Comparison of ENCODE assay signal across 29 mouse cellular contexts in genomic region chr9:104940389-104940788, GRCm38 (mm10).
A peak's percentile ranks its signal among the peaks of the same experiment; 100 is the strongest.
DNase-seq lines count a peak whose midpoint lies in the region; ATAC-seq and TF ChIP-seq lines count a peak whose summit lies in the region.
"Had no signal": no experiment of that assay in that cellular context is flagged by ENCODE, and none has a peak within 500 bp of the region (broad histone marks: within the 10 kb centered on the region; RNA-seq: fewer than 3 reads in every experiment).

No protein-coding gene starts in this region.

- 70% methylated on average over 4 of the region's 4 CpGs for WGBS in hindbrain, embryonic 16.5 days
- WGBS in hindbrain, embryonic 12.5 days = 73% methylated on average over 4 of the region's 4 CpGs
- WGBS in forebrain, embryonic 11.5 days = 63% methylated on average over 4 of the region's 4 CpGs

- H3K4me1 ChIP-seq in hindbrain, embryonic 16.5 days (ENCODE audit: control insufficient read depth, insufficient read depth, low read depth, low read length) = no peaks in the 10 kb centered on the region
- H3K4me1 ChIP-seq in hindbrain, embryonic 12.5 days = no peaks in the 10 kb centered on the region
- H3K4me1 ChIP-seq in forebrain, embryonic 11.5 days (replicated peaks; ENCODE audit: control insufficient read depth, insufficient read depth, low read length) = no peaks in the 10 kb centered on the region
- H3K4me1 ChIP-seq: embryonic facial prominence, embryonic 12.5 days; forebrain, embryonic 12.5 days; limb, embryonic 12.5 days; liver, embryonic 15.5 days; midbrain, embryonic 15.5 days had no signal

- H3K27ac ChIP-seq in hindbrain, embryonic 16.5 days (ENCODE audit: low read depth, low read length) = no peak overlapping the region
- H3K27ac ChIP-seq in hindbrain, embryonic 12.5 days = no peak overlapping the region
- H3K27ac ChIP-seq in forebrain, embryonic 11.5 days (ENCODE audit: low read depth, low read length) = no peak overlapping the region
- H3K27ac ChIP-seq: embryonic facial prominence, embryonic 12.5 days; forebrain, embryonic 12.5 days; heart, embryonic 13.5 days; limb, embryonic 12.5 days; liver, embryonic 15.5 days; midbrain, embryonic 15.5 days had no signal

- peak; percentile 4 to 22 for DNase-seq in cerebellum, postnatal 25 days
- DNase-seq in cerebellum, adult 11-12 months = no peak
- DNase-seq in brain, embryonic 14.5 days (ENCODE audit: low read depth) = peak; percentile 15
- peak; percentile 81 for DNase-seq in retina, embryonic 14.5 days (ENCODE audit: low spot score)
- no peak for DNase-seq in heart, postnatal 25 days (ENCODE audit: low spot score)
- DNase-seq in forebrain, embryonic 11.5 days (ENCODE audit: low spot score) = no peak
- DNase-seq: adrenal gland, adult 2 months; adrenal gland, postnatal 36 days; B cell, adult 2 months; cerebellum, adult 11 months; forebrain, postnatal 0 days; heart, postnatal 10 days; kidney, adult 11 months; kidney, postnatal 14 days; layer of hippocampus, adult 9-11 months; lung, embryonic 14.5 days; lung, postnatal 14 days; spleen, adult 18-20 months; thymus, postnatal 14 days had no signal

- H3K9ac ChIP-seq in hindbrain, embryonic 16.5 days (ENCODE audit: low read depth, low read length) = no peak overlapping the region
- H3K9ac ChIP-seq in hindbrain, embryonic 12.5 days = no peak overlapping the region
- H3K9ac ChIP-seq in forebrain, embryonic 11.5 days (ENCODE audit: low read length) = no peak overlapping the region
- H3K9ac ChIP-seq: embryonic facial prominence, embryonic 12.5 days; forebrain, embryonic 12.5 days; forebrain, postnatal 0 days; heart, embryonic 13.5 days; limb, embryonic 12.5 days; liver, embryonic 15.5 days; lung, embryonic 14.5 days; midbrain, embryonic 15.5 days had no signal

- no peaks in the 10 kb centered on the region for H3K36me3 ChIP-seq in hindbrain, embryonic 16.5 days (ENCODE audit: control insufficient read depth, insufficient read depth, low read length)
- H3K36me3 ChIP-seq in hindbrain, embryonic 12.5 days = no peaks in the 10 kb centered on the region
- H3K36me3 ChIP-seq in forebrain, embryonic 11.5 days (ENCODE audit: control insufficient read depth, insufficient read depth, low read length) = no peaks in the 10 kb centered on the region
- H3K36me3 ChIP-seq: embryonic facial prominence, embryonic 12.5 days; forebrain, embryonic 12.5 days; heart, embryonic 13.5 days; limb, embryonic 12.5 days; liver, embryonic 15.5 days; midbrain, embryonic 15.5 days had no signal

- intact Hi-C loops in heart, postnatal 25 days (cut with DNase I) = no loop called here

- 0 out of 2 replicates have a peak, but pooled peaks have one; percentile 50 for ATAC-seq in hindbrain, embryonic 16.5 days
- no peak for ATAC-seq in hindbrain, embryonic 12.5 days (ENCODE audit: low FRiP score)
- no peak for ATAC-seq in forebrain, embryonic 11.5 days (replicated peaks; ENCODE audit: low FRiP score)
- ATAC-seq: activated CD4-positive, CD25-positive, alpha-beta regulatory T cell, adult 4 months; forebrain, postnatal 0 days; inflammation-experienced regulatory T-cells, adult 6 months; midbrain, embryonic 15.5 days had no signal

- no peak overlapping the region for H3K4me2 ChIP-seq in hindbrain, embryonic 16.5 days (ENCODE audit: low read length)
- H3K4me2 ChIP-seq in hindbrain, embryonic 12.5 days (replicated peaks) = no peak overlapping the region
- no peak overlapping the region for H3K4me2 ChIP-seq in forebrain, embryonic 11.5 days (ENCODE audit: low read depth, low read length, severe bottlenecking)
- H3K4me2 ChIP-seq: embryonic facial prominence, embryonic 12.5 days; forebrain, embryonic 12.5 days; heart, embryonic 13.5 days; limb, embryonic 12.5 days; liver, embryonic 15.5 days; lung, embryonic 14.5 days; midbrain, embryonic 15.5 days had no signal

- H3K9me3 ChIP-seq in hindbrain, embryonic 16.5 days (ENCODE audit: control insufficient read depth, low read length) = no peaks in the 10 kb centered on the region
- H3K9me3 ChIP-seq in hindbrain, embryonic 12.5 days (replicated peaks) = no peaks in the 10 kb centered on the region
- H3K9me3 ChIP-seq in forebrain, embryonic 11.5 days (ENCODE audit: control insufficient read depth, low read length) = no peaks in the 10 kb centered on the region
- H3K9me3 ChIP-seq: embryonic facial prominence, embryonic 12.5 days; forebrain, embryonic 12.5 days; heart, embryonic 13.5 days; limb, embryonic 12.5 days; liver, embryonic 15.5 days; midbrain, embryonic 15.5 days had no signal

- TF ChIP-seq POLR2A in brain, embryonic 14.5 days (IDR thresholded peaks at IDR 0.05; ENCODE audit: borderline replicate concordance, extremely low read depth, insufficient read depth, insufficient read length, poor library complexity, severe bottlenecking) = no peak

- no peak overlapping the region for H3K4me3 ChIP-seq in hindbrain, embryonic 16.5 days (ENCODE audit: low read length)
- H3K4me3 ChIP-seq in hindbrain, embryonic 12.5 days = no peak overlapping the region
- no peak overlapping the region for H3K4me3 ChIP-seq in forebrain, embryonic 11.5 days (ENCODE audit: low read depth, low read length)
- H3K4me3 ChIP-seq: embryonic facial prominence, embryonic 12.5 days; forebrain, embryonic 12.5 days; heart, embryonic 13.5 days; limb, embryonic 12.5 days; liver, embryonic 15.5 days; midbrain, embryonic 15.5 days had no signal

- H3K27me3 ChIP-seq in hindbrain, embryonic 16.5 days (replicated peaks; ENCODE audit: control insufficient read depth, insufficient read depth, low read length) = no peaks in the 10 kb centered on the region
- no peaks in the 10 kb centered on the region for H3K27me3 ChIP-seq in hindbrain, embryonic 12.5 days
- no peaks in the 10 kb centered on the region for H3K27me3 ChIP-seq in forebrain, embryonic 11.5 days (ENCODE audit: control insufficient read depth, insufficient read depth, low read length)
- H3K27me3 ChIP-seq: embryonic facial prominence, embryonic 12.5 days; forebrain, embryonic 12.5 days; heart, embryonic 13.5 days; limb, embryonic 12.5 days; liver, embryonic 15.5 days; midbrain, embryonic 15.5 days had no signal

- TF ChIP-seq CTCF in brain, embryonic 14.5 days (IDR thresholded peaks at IDR 0.05; ENCODE audit: borderline replicate concordance, extremely low read depth, insufficient read depth, insufficient read length) = no peak

Comparison
In these comparisons a context has a peak if more than half of its experiments do, and no peak if none do; other contexts are left out.
1. DNase-seq: peak in cerebellum, postnatal 25 days (2 of 2), brain, embryonic 14.5 days (single experiment) and retina, embryonic 14.5 days (single experiment); none in cerebellum, adult 11-12 months (single experiment), heart, postnatal 25 days (single experiment) and forebrain, embryonic 11.5 days (single experiment).